Mouse (Mus musculus) cortical plate, adult 2 months (tissue): ENCODE measurements around the gene Grin2b.

Experiments used
- CTCF ChIP-seq: fragments of 200-500 bp; IDR thresholded peaks from 2 replicates; pipeline ENCODE4 v1.5.1; 2011; ENCODE audit warnings: mild to moderate bottlenecking, control low read depth, low read length; ENCODE audit not compliant: insufficient read depth; ENCODE audit errors: extremely low read depth
- POLR2A ChIP-seq: fragments of 200-500 bp; IDR thresholded peaks from 2 replicates; pipeline ENCODE4 v1.6.1; 2011; ENCODE audit warnings: mild to moderate bottlenecking, low read length, control low read depth; ENCODE audit not compliant: insufficient read depth; ENCODE audit errors: extremely low read depth

DNA sequence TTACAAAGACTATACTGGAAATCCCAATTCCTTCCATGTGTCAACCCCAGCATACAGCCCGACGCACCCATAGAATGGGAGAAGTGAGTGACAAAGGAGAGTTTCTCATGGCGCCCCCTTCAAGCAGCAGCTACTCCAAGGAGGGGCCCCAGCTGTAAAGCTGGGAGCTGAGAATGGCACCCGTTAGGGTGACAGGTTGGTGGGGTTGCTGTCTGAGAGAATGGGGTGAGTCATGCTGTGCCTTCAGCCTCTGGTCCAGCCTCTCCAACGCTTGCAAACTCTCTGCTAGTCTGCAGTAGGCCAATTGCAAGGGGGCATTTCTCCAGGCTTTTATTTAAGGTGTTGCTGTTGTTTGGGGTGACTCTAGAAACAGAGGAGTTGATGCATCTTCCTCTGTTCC is 73.1 kb downstream of the Grin2b start:
- no peak for TF ChIP-seq CTCF
- no peak for TF ChIP-seq POLR2A
